Mouse (Mus musculus) lung, postnatal 0 days (tissue): ENCODE data around the gene Prkcg. TPM values are rescaled to one million over a fixed set of nuclear protein-coding genes. Genes with fewer than 3 reads are reported as not detected.

Source experiments
- ATAC-seq: fragments of 200-750 bp; cut with Nextera tagmentation; 2 replicates; pipeline ENCODE4 v1.8.0; 2017; ENCODE audit warnings: moderate library complexity
- DNase-seq: peaks from one replicate; pipeline ENCODE4 v3.0.0-alpha.2; 2016; ENCODE audit warnings: low spot score
- H3K27ac ChIP-seq: fragments of 300-500 bp; sonication (generic); 2 replicates; pipeline ENCODE4 v1.5.1; 2014; ENCODE audit warnings: antibody characterized with exemption, mild to moderate bottlenecking, low read length, mixed read lengths
- H3K27me3 ChIP-seq: fragments of 300-500 bp; sonication (generic); replicated peaks from 2 replicates; pipeline ENCODE4 v1.6.1; 2014; ENCODE audit warnings: low read length, mixed read lengths; ENCODE audit not compliant: insufficient read depth
- H3K36me3 ChIP-seq: fragments of 300-500 bp; sonication (generic); 2 replicates; pipeline ENCODE4 v1.6.1; 2014; ENCODE audit warnings: low read length, mixed read lengths; ENCODE audit not compliant: insufficient read depth
- H3K4me1 ChIP-seq: fragments of 300-500 bp; sonication (generic); 2 replicates; pipeline ENCODE4 v1.6.1; 2014; ENCODE audit warnings: antibody characterized with exemption, low read depth, low read length, mixed read lengths; ENCODE audit not compliant: insufficient read depth
- H3K4me2 ChIP-seq: fragments of 300-500 bp; sonication (generic); replicated peaks from 2 replicates; pipeline ENCODE4 v1.6.1; 2014; ENCODE audit warnings: low read depth, mild to moderate bottlenecking, low read length, moderate library complexity, mixed read lengths
- H3K4me3 ChIP-seq: fragments of 300-500 bp; sonication (generic); 2 replicates; pipeline ENCODE4 v1.5.1; 2014; ENCODE audit warnings: low read depth, low read length
- H3K9ac ChIP-seq: fragments of 300-500 bp; sonication (generic); replicated peaks from 2 replicates; pipeline ENCODE4 v1.6.1; 2014; ENCODE audit warnings: low read depth, mild to moderate bottlenecking
- H3K9me3 ChIP-seq: fragments of 300-500 bp; sonication (generic); 2 replicates; pipeline ENCODE4 v1.6.1; 2016; ENCODE audit warnings: low read length, mixed read lengths
- CTCF ChIP-seq: IDR thresholded peaks from 2 replicates; pipeline ENCODE4 v1.5.1; 2016; ENCODE audit warnings: antibody characterized with exemption, mild to moderate bottlenecking
- EP300 ChIP-seq: IDR thresholded peaks from 2 replicates; pipeline ENCODE4 v1.6.1; 2016; ENCODE audit warnings: antibody characterized with exemption, mild to moderate bottlenecking, control low read depth
- WGBS: fragments of 180-500 bp; shearing (Covaris S2); extraction: QIAGEN DNeasy Blood & Tissue Kit; methylation state at CpG from one replicate; pipeline ENCODE4 v1.1.7; 2014; 5-methylcytosine and 5-hydroxymethylcytosine counted together
- polyA plus RNA-seq: library from polyadenylated mRNA; unstranded; fragments of >200 nt; fragmentation: Nextera tagmentation; extraction: Ambion mirVana; gene quantifications from 2 replicates; pipeline ENCODE4 v1.2.1, GENCODE M21; 2015

Gene Prkcg
- polyA plus RNA-seq, 1 experiment from 2014 or later: 0.58 TPM

- no peak overlapping the region for H3K4me3 ChIP-seq
- ATAC-seq (no peak), DNase-seq (peak; percentile 32)
- no peak overlapping the region for H3K9ac ChIP-seq
- no peaks in the 10 kb centered on the region for H3K36me3 ChIP-seq
- H3K27me3 ChIP-seq: 0 out of 2 replicates have a peak, but pooled peaks cover 5% of the 10 kb centered on the region
- no peak overlapping the region for H3K4me2 ChIP-seq
- H3K4me1 ChIP-seq: no peaks in the 10 kb centered on the region
- TF ChIP-seq CTCF: no peak
- no peak for TF ChIP-seq EP300
- H3K9me3 ChIP-seq: no peaks in the 10 kb centered on the region
- no peak overlapping the region for H3K27ac ChIP-seq
- WGBS: 36% methylated on average over 4 of the region's 4 CpGs
Measured at GRCm38 (mm10) chr7:3370407-3370806, 81.4 kb downstream of the Prkcg start.

- ATAC-seq (no peak), DNase-seq (no peak)
- Histone ChIP-seq H3K27ac (no peak overlapping the region), H3K4me1 (no peaks in the 10 kb centered on the region), H3K4me2 (no peak overlapping the region), H3K36me3 (no peaks in the 10 kb centered on the region), H3K9ac (no peak overlapping the region), H3K9me3 (no peaks in the 10 kb centered on the region), H3K4me3 (no peak overlapping the region), H3K27me3 (no peaks in the 10 kb centered on the region)
- no peak for TF ChIP-seq EP300
- 81% methylated on average over 2 of the region's 2 CpGs for WGBS
Measured at GRCm38 (mm10) chr7:3372376-3372775, 83.4 kb downstream of the Prkcg start.

- WGBS: 63% methylated on average over 8 of the region's 8 CpGs
- Histone ChIP-seq H3K27ac (no peak overlapping the region), H3K9me3 (no peaks in the 10 kb centered on the region), H3K4me3 (no peak overlapping the region), H3K27me3 (no peaks in the 10 kb centered on the region), H3K4me1 (no peaks in the 10 kb centered on the region), H3K9ac (no peak overlapping the region), H3K4me2 (no peak overlapping the region), H3K36me3 (no peaks in the 10 kb centered on the region)
- TF ChIP-seq EP300: no peak
- TF ChIP-seq CTCF: no peak
- no peak for DNase-seq
- ATAC-seq: no peak
Measured at GRCm38 (mm10) chr7:3373754-3374153, 84.8 kb downstream of the Prkcg start.

- DNase-seq: peak; percentile 73
- 0 out of 2 replicates have a peak, but pooled peaks have one; percentile 25 for ATAC-seq
- no peak overlapping the region for H3K4me2 ChIP-seq
Measured at GRCm38 (mm10) chr7:3376831-3377230, 87.9 kb downstream of the Prkcg start.

More at GRCm38 (mm10) chr7:3376831-3377230, 87.9 kb downstream of the Prkcg start:
- Histone ChIP-seq H3K36me3 (no peaks in the 10 kb centered on the region), H3K9ac (no peak overlapping the region), H3K27ac (no peak overlapping the region), H3K27me3 (no peaks in the 10 kb centered on the region), H3K9me3 (no peaks in the 10 kb centered on the region), H3K4me1 (no peaks in the 10 kb centered on the region), H3K4me3 (no peak overlapping the region)
- WGBS: 51% methylated on average over 4 of the region's 4 CpGs
- peak; percentile 68 for TF ChIP-seq CTCF
- no peak for TF ChIP-seq EP300

Other genes starting within 250 kb of the Prkcg start
- 0.14 and 0.17 TPM in 2 replicates for gene AU018091, start 120.0 kb upstream of the Prkcg start, polyA plus RNA-seq
- gene Nlrp12, start 39.4 kb upstream of the Prkcg start, polyA plus RNA-seq: 0.19 and 0.21 TPM in 2 replicates
- gene Myadm, start 99 bp upstream of the Prkcg start, polyA plus RNA-seq: 142 and 144 TPM in 2 replicates
- 0.25 and 0.48 TPM in 2 replicates for gene Cacng7, start 43.8 kb downstream of the Prkcg start, polyA plus RNA-seq
- 0.13 TPM in 1 of 2 replicates, not detected in the other for gene Cacng8, start 101.5 kb downstream of the Prkcg start, polyA plus RNA-seq
- not detected in 2 replicates for gene Cacng6, start 135.0 kb downstream of the Prkcg start, polyA plus RNA-seq
- 0.10 and 0.36 TPM in 2 replicates for gene Tarm1, start 213.4 kb downstream of the Prkcg start, polyA plus RNA-seq